Mouse (Mus musculus): ENCODE results near the gene Plcg2. TPM values are rescaled to one million over a fixed set of nuclear protein-coding genes. Genes with fewer than 3 reads are reported as not detected.
A peak's percentile ranks its signal among the peaks of the same experiment; 100 is the strongest.

Gene Plcg2
- polyA plus RNA-seq, 1 experiment from 2014 or later = 4.2 TPM

- H3K9me3 ChIP-seq = no peaks in the 10 kb centered on the region
- no peak overlapping the region for H3K9ac ChIP-seq
- no peaks in the 10 kb centered on the region for H3K27me3 ChIP-seq (replicated peaks)
- H3K4me2 ChIP-seq = no peak overlapping the region
- H3K27ac ChIP-seq = no peak overlapping the region
- peaks cover under 1% of the 10 kb centered on the region; the same call in 1 of the 2 replicates for H3K4me1 ChIP-seq
- no peaks in the 10 kb centered on the region for H3K36me3 ChIP-seq
- H3K4me3 ChIP-seq (replicated peaks) = no peak overlapping the region
- ATAC-seq (ENCODE audit: insufficient read depth, low FRiP score, low read depth) = no peak
- WGBS = 72% methylated on average over 4 of the region's 4 CpGs
These were observed 180.6 kb downstream of the Plcg2 start for GRCm38 (mm10) chr8:117678650-117679049.

GRCm38 (mm10) chr8:117683925-117684472 is 185.9 kb downstream of the Plcg2 start:
- H3K4me2 ChIP-seq = 0 out of 2 replicates have a peak overlapping the region, but pooled peaks have one; percentile 8
- H3K4me3 ChIP-seq (replicated peaks) = no peak overlapping the region
- no peaks in the 10 kb centered on the region for H3K9me3 ChIP-seq
- peaks cover 3% of the 10 kb centered on the region for H3K4me1 ChIP-seq
- 54% methylated on average over 10 of the region's 10 CpGs for WGBS
- H3K27ac ChIP-seq = no peak overlapping the region; the same call in 1 of the 2 replicates
- no peaks in the 10 kb centered on the region for H3K27me3 ChIP-seq (replicated peaks)
- no peaks in the 10 kb centered on the region for H3K36me3 ChIP-seq
- no peak overlapping the region for H3K9ac ChIP-seq
- peak; percentile 27 for ATAC-seq (ENCODE audit: insufficient read depth, low FRiP score, low read depth)

GRCm38 (mm10) chr8:117684504-117684903 is 186.4 kb downstream of the Plcg2 start:
- Histone ChIP-seq H3K36me3 (no peaks in the 10 kb centered on the region), H3K27me3 (replicated peaks) (no peaks in the 10 kb centered on the region), H3K9me3 (no peaks in the 10 kb centered on the region), H3K9ac (no peak overlapping the region), H3K4me2 (0 out of 2 replicates have a peak overlapping the region, but pooled peaks have one; percentile 8), H3K27ac (no peak overlapping the region; the same call in 1 of the 2 replicates), H3K4me1 (peaks cover 3% of the 10 kb centered on the region), H3K4me3 (replicated peaks) (no peak overlapping the region)
- 22% methylated on average over 11 of the region's 11 CpGs for WGBS
- peak; percentile 43; the same call in 1 of the 2 replicates for ATAC-seq (ENCODE audit: insufficient read depth, low FRiP score, low read depth)

Small RNA genes lying within 50 kb of the gene (microRNA-seq; reads per million reads assigned to microRNA genes)
- gene Gm27361 (not detected), gene Mir7077 (not detected), gene Mir7078 (not detected)

Other genes with a start within 250 kb of the Plcg2 start
- gene Cmip, start 241.2 kb upstream of the Plcg2 start, polyA plus RNA-seq (2015; fragmentation: Nextera tagmentation; extraction: Ambion mirVana) = 31.8 and 32.1 TPM in 2 replicates
- 7.2 TPM in 2 replicates for gene Sdr42e1, start 175.4 kb downstream of the Plcg2 start, polyA plus RNA-seq (2015; fragmentation: Nextera tagmentation; extraction: Ambion mirVana)
- 21.5 and 23.7 TPM in 2 replicates for gene Hsd17b2, start 203.6 kb downstream of the Plcg2 start, polyA plus RNA-seq (2015; fragmentation: Nextera tagmentation; extraction: Ambion mirVana)

All from stomach, embryonic 15.5 days (tissue).